Mouse (Mus musculus) ovary, adult 18-20 months (tissue): ENCODE results near the gene Dohh.

Experiments used
- DNase-seq: peaks from one replicate; pipeline ENCODE4 v3.0.0; 2022; ENCODE audit warnings: low spot score, mixed read lengths

Dohh gene

GRCm38 (mm10) chr10:81384605-81384982, 366 bp downstream of the Dohh start:
- DNase-seq = no peak

- DNase-seq = peak; percentile 78
Measured at GRCm38 (mm10) chr10:81385603-81386306, 1.5 kb downstream of the Dohh start.

- no peak for DNase-seq
Measured at GRCm38 (mm10) chr10:81387716-81388115, 3.5 kb downstream of the Dohh start.

- DNase-seq = no peak
Measured at GRCm38 (mm10) chr10:81388505-81389055, 4.4 kb downstream of the Dohh start, which contains the start of gene Gm48552. TSS of gene Gm48552 (plus strand) at chr10:81389005.

GRCm38 (mm10) chr10:81389373-81389772, 5.1 kb downstream of the Dohh start:
- DNase-seq = peak; percentile 69

- no peak for DNase-seq
Measured at GRCm38 (mm10) chr10:81389801-81390677, 5.8 kb downstream of the Dohh start.

GRCm38 (mm10) chr10:81390678-81390965, 6.4 kb downstream of the Dohh start:
- no peak for DNase-seq

- DNase-seq = no peak
Measured at GRCm38 (mm10) chr10:81392270-81392669, 8.0 kb downstream of the Dohh start.

GRCm38 (mm10) chr10:81392781-81393185, 8.6 kb downstream of the Dohh start, which contains the start of gene Smim24:
TSS of gene Smim24 (plus strand) at chr10:81393051.
- no peak for DNase-seq

- DNase-seq = no peak
Measured at GRCm38 (mm10) chr10:81393456-81394063, 9.3 kb downstream of the Dohh start.

- DNase-seq = no peak
Measured at GRCm38 (mm10) chr10:81395127-81395526, 10.9 kb downstream of the Dohh start.

GRCm38 (mm10) chr10:81395865-81396264, 11.6 kb downstream of the Dohh start:
- DNase-seq = no peak

GRCm38 (mm10) chr10:81396749-81397148, 12.5 kb downstream of the Dohh start:
- DNase-seq = no peak

- no peak for DNase-seq
Measured at GRCm38 (mm10) chr10:81399296-81399695, 15.1 kb downstream of the Dohh start.

- DNase-seq = no peak
Measured at GRCm38 (mm10) chr10:81399798-81400308, 15.6 kb downstream of the Dohh start.

- DNase-seq = no peak
Measured at GRCm38 (mm10) chr10:81400371-81401204, 16.4 kb downstream of the Dohh start.

- no peak for DNase-seq
Measured at GRCm38 (mm10) chr10:81401205-81401520, 16.9 kb downstream of the Dohh start.

GRCm38 (mm10) chr10:81401521-81402226, 17.4 kb downstream of the Dohh start:
- no peak for DNase-seq

- no peak for DNase-seq
Measured at GRCm38 (mm10) chr10:81402227-81402765, 18.1 kb downstream of the Dohh start.

GRCm38 (mm10) chr10:81403511-81403910, 19.3 kb downstream of the Dohh start:
- DNase-seq = no peak

- no peak for DNase-seq
Measured at GRCm38 (mm10) chr10:81404082-81404481, 19.9 kb downstream of the Dohh start.
